Mouse (Mus musculus): ENCODE results near the gene Rfx2.

Gene Rfx2

GRCm38 (mm10) chr17:56756703-56757399 is 74.0 kb downstream of the Rfx2 start:
- intact Hi-C loops (cut with DNase I), result loop anchor here (5.0 kb wide), 2 partner anchors 40 to 75 kb away; partner anchors contain the start of genes Ndufa11 and Vmac

- intact Hi-C loops (cut with DNase I), result loop anchor here (5.0 kb wide), 2 partner anchors 37 to 72 kb away; partner anchors contain the start of genes Ndufa11 and Vmac
Observed at GRCm38 (mm10) chr17:56754271-56755185, 76.3 kb downstream of the Rfx2 start.

GRCm38 (mm10) chr17:56753452-56753851 is 77.4 kb downstream of the Rfx2 start:
- intact Hi-C loops (cut with DNase I), result no loop called here

GRCm38 (mm10) chr17:56751404-56752072 is 79.3 kb downstream of the Rfx2 start:
- intact Hi-C loops (cut with DNase I), result no loop called here

GRCm38 (mm10) chr17:56744173-56744572 is 86.6 kb downstream of the Rfx2 start:
- intact Hi-C loops (cut with DNase I), result loop anchor here (10.0 kb wide), 1 partner anchor 199 kb away; no protein-coding TSS in a partner anchor

GRCm38 (mm10) chr17:56740788-56741160 is 90.0 kb downstream of the Rfx2 start:
- intact Hi-C loops (cut with DNase I), result loop anchor here (10.0 kb wide), 1 partner anchor 196 kb away; no protein-coding TSS in a partner anchor

GRCm38 (mm10) chr17:56740118-56740787 is 90.6 kb downstream of the Rfx2 start:
- intact Hi-C loops (cut with DNase I), result loop anchor here (10.0 kb wide), 1 partner anchor 195 kb away; no protein-coding TSS in a partner anchor

- intact Hi-C loops (cut with DNase I), result no loop called here
Observed at GRCm38 (mm10) chr17:56738221-56738620, 92.6 kb downstream of the Rfx2 start.

GRCm38 (mm10) chr17:56736534-56736933 is 94.3 kb downstream of the Rfx2 start:
- intact Hi-C loops (cut with DNase I), result no loop called here

- intact Hi-C loops (cut with DNase I), result no loop called here
Observed at GRCm38 (mm10) chr17:56729656-56730055, 101.2 kb downstream of the Rfx2 start.

- intact Hi-C loops (cut with DNase I), result no loop called here
Observed at GRCm38 (mm10) chr17:56729151-56729550, 101.7 kb downstream of the Rfx2 start.

GRCm38 (mm10) chr17:56728117-56728516 is 102.7 kb downstream of the Rfx2 start:
- intact Hi-C loops (cut with DNase I), result no loop called here

- intact Hi-C loops (cut with DNase I), result no loop called here
Observed at GRCm38 (mm10) chr17:56727659-56728058, 103.2 kb downstream of the Rfx2 start.

GRCm38 (mm10) chr17:56727029-56727649 is 103.7 kb downstream of the Rfx2 start:
- intact Hi-C loops (cut with DNase I), result no loop called here

All from adrenal gland (tissue).